Mouse (Mus musculus) lung, adult 2 months (tissue): ENCODE measurements around the gene Ufl1. TPM values are rescaled to one million over a fixed set of nuclear protein-coding genes. Genes with fewer than 3 reads are reported as not detected.
A peak's percentile ranks its signal among the peaks of the same experiment; 100 is the strongest.
"Not testable (repeated sequence)": the region's sequence is repeated elsewhere in the genome, so short reads cannot be mapped to it uniquely, and the experiment has no call there.

Source experiments
- DNase-seq: peaks from one replicate; pipeline ENCODE4 v3.0.0; 2022
- H3K4me1 ChIP-seq: fragments of 200-500 bp; 2 replicates; pipeline ENCODE4 v1.6.1; 2011; ENCODE audit warnings: low read length; ENCODE audit not compliant: control insufficient read depth, insufficient read depth
- H3K4me3 ChIP-seq: fragments of 200-500 bp; replicated peaks from 2 replicates; pipeline ENCODE3; 2011; ENCODE audit warnings: low read depth, mild to moderate bottlenecking, control low read depth, low read length; ENCODE audit errors: extremely low read depth
- CTCF ChIP-seq: fragments of 200-500 bp; IDR thresholded peaks from 2 replicates; pipeline ENCODE4 v1.5.1; 2011; ENCODE audit warnings: mild to moderate bottlenecking, low read length, control low read depth; ENCODE audit not compliant: insufficient read depth
- POLR2A ChIP-seq: fragments of 200-500 bp; IDR thresholded peaks from 2 replicates; pipeline ENCODE4 v1.6.1; 2011; ENCODE audit warnings: low read depth, mild to moderate bottlenecking, control low read depth, low read length, borderline replicate concordance; ENCODE audit errors: extremely low read depth
- WGBS: fragments of 180-500 bp; shearing (Covaris S2); methylation state at CpG from one replicate; pipeline ENCODE4 v1.1.7; 2018; 5-methylcytosine and 5-hydroxymethylcytosine counted together
- polyA plus RNA-seq: library from polyadenylated mRNA; depleted of rRNA; stranded (reverse); fragments of >200 nt; gene quantifications from 2 replicates; pipeline ENCODE4 v1.2.3, GENCODE M21; 2012; rRNA removed

Gene Ufl1
- polyA plus RNA-seq = 3.1 and 5.8 TPM in 2 replicates

DNA sequence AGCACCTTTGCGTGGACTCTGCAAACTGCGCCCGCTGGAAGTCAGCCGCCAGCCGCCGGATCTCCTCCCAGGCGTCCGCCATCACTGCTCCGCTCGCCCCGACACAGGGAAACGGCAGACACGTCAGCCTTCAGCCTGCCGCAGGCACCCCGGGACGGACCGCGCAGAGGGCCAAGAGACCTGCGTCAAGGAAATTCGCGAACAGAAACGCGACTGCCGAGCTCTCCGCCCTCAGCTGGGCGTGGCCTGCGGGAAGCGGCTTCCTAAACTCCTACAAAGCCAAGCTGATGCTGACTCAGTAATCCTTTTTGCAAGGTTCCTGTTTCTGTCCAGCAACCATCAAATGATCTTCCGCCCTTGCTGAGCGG lies at the start of gene Ufl1:
TSS of gene Ufl1 (minus strand) at position 151 of the 368 bp plus-strand sequence.
- Histone ChIP-seq H3K4me1 (peaks cover 3% of the 10 kb centered on the region; the same call in 1 of the 2 replicates), H3K4me3 (peak within 1 kb of the TSS; percentile 90)
- peak; percentile 97 for DNase-seq
- WGBS = under 1% methylated on average over 30 of the region's 30 CpGs
- TF ChIP-seq CTCF (no peak), POLR2A (peak; percentile 81)

DNA sequence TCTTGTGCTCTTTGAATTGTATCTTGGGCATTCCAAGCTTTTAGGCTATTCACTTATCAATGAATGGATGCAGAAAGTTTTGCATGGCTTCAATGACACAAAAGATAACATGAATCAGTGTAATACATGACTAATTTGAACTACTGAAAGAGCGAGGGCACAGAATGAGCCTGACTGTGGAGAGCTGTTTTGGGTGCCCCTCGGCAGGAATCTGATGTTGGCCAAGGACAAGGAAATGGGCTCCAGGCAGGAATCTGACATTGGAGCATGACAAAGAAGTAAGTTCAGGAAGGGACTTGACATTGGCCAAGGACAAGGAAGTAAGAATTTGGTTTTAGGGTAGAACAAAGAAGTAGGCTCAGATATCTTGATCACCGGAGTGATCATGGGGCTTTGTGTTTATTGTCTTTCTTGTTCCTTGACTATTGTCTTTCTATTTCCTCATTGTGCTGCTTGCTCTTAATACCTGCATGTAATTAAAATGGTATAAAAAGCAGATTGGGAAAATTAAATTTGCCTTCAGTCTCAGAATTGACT lies 44.1 kb upstream of the Ufl1 start:
- Histone ChIP-seq H3K4me1 (no peaks in the 10 kb centered on the region), H3K4me3 (no peak overlapping the region)
- TF ChIP-seq CTCF (no peak), POLR2A (no peak)
- no peak for DNase-seq
- WGBS = 81% methylated on average over 3 of the region's 3 CpGs

DNA sequence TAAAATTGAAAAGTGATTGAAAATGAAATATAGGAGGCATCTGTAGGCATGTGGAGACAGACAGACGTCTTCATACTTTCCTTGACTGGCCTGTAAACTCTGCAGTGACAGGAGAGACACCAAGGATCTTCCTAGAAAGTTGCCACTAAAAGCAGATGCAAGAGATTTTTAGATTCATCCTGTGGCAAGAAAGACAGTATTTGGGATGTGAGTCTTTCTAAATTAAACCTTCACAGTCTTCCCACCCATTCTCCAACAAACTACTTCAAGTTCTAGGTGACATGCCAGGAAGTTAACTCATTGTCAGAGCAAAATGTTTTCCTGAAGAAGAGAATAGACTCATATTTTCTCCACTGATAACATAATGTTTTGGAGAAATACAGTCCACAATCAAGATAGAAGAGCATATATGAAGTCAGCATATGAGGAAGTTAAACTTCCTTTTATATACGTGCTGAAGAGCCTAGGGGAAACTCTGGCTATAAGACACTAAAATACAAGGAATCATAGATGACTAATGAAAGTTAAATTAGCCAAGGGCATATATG lies 41.1 kb upstream of the Ufl1 start:
- Histone ChIP-seq H3K4me1 (no peaks in the 10 kb centered on the region), H3K4me3 (no peak overlapping the region)
- 40% methylated on average over 2 of the region's 2 CpGs for WGBS
- TF ChIP-seq POLR2A = no peak
- TF ChIP-seq CTCF = no peak
- DNase-seq = no peak

DNA sequence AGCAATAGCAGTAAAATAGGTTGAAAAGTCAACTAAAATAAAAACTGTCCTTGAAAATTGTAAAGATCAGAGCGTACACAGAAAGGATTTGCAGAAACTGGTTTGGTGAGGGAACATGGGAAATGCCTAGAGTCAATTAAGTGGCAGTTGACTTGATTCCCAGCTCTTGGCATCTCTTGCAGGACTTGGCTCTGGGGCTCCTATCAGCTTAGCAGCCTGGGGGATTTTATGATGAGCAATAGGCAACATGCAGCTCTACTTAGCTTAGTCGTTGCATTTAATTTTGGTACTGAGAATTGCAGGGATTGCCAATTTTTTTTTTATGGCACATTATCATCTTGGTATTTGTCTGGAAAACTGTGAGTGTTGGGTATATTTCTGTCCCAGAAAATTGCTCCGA lies 32.1 kb upstream of the Ufl1 start:
- no peak for DNase-seq
- no peak for TF ChIP-seq CTCF
- TF ChIP-seq POLR2A = no peak
- Histone ChIP-seq H3K4me1 (no peaks in the 10 kb centered on the region), H3K4me3 (no peak overlapping the region)
- WGBS = 62% methylated on average over 3 of the region's 3 CpGs

DNA sequence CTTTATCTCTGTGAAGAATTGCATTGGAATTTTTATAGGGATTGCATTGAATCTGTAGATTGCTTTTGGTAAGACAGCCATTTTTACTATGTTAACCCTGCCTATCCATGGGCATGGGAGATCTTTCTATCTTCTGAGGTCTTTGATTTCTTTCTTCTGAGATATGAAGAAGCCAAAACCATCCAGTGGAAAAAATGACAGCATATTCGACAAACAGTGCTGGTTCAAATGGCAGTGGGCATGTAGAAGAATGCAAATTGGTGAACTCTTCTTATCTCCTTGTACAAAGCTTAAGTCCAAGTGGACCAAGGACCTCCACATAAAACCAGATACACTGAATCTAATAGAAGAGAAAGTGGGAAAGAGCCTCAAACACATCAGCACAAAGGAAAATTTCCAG lies 3.4 kb upstream of the Ufl1 start:
- WGBS = 76% methylated on average over 1 of the region's 1 CpGs
- not testable (repeated sequence) for H3K4me3 ChIP-seq, DNase-seq, H3K4me1 ChIP-seq

DNA sequence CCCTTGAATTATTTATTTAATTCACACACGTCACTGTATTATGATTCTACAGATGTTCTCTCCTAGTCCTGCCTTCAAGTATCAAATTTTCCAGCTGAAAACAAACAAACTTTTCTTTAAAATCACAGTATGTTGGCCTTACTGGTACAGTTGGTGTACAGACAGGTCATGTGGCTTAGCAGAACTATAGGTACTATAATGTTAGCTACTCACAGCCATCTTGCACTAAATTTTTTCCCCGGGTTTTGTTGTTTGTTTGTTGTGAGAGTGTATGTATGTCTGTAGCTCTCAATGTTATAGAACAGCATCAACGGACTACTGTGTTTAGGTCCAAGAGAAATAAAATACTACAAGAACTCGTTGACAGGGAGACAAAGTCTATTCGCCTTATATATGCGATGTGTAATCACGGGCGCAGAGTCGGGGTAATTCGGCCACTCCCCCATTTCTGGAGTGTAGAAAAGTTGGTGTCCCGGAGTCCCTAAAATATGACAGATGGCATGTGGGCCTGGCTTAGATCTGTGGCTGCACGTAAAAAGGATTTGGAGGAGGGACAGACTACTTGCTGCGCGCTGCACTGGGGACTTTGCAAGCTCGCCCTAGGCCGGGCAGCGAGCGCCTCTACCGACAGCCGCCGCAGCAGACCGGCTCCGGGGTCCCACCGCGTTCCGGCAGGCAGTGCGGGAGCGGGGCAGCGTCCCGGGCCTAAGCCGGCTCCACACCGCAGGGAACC lies 517 bp downstream of the Ufl1 start:
- Histone ChIP-seq H3K4me1 (peaks cover 3% of the 10 kb centered on the region; the same call in 1 of the 2 replicates), H3K4me3 (peak overlapping the region; percentile 90)
- no peak for DNase-seq
- under 1% methylated on average over 32 of the region's 32 CpGs for WGBS
- TF ChIP-seq POLR2A (no peak), CTCF (no peak)

DNA sequence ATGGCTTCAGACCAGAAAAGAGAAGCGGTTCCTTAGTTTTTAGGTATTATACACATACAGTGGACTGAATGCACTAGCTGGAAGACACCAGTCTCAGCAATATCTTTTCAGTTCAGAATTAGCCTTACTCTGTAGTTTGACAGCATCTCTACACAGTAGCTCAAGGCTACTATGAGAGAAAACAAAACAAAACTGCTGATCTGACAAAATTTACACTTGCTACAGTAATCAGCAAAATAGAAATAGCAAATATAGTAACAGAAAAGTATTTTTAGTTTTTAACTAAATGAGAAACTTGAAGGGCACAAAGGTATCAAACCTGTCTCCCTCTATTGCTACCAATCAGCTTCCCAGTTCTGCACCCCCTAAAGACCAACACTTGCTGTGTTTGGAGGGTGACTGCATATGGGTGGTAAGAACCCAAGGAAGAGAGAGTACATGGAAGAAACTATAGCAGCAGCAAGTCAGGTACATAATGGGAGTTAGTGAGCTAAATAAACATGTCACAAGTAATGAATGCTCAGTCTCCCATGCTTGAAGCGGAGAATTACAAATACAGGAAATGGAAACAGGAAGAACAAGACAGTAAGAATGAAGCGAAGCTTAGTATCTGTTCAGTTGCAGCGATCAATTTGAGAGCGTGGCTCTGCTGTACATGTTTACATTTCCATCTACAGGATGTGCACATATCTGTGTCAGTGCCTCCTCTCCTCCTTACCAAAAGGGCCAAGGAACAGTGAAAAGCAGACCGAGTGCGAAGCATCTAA lies 8.6 kb downstream of the Ufl1 start:
- no peak overlapping the region for H3K4me3 ChIP-seq
- no peak for DNase-seq
- TF ChIP-seq CTCF = no peak
- no peak for TF ChIP-seq POLR2A
- H3K4me1 ChIP-seq = no peaks in the 10 kb centered on the region
- WGBS = 57% methylated on average over 7 of the region's 7 CpGs

DNA sequence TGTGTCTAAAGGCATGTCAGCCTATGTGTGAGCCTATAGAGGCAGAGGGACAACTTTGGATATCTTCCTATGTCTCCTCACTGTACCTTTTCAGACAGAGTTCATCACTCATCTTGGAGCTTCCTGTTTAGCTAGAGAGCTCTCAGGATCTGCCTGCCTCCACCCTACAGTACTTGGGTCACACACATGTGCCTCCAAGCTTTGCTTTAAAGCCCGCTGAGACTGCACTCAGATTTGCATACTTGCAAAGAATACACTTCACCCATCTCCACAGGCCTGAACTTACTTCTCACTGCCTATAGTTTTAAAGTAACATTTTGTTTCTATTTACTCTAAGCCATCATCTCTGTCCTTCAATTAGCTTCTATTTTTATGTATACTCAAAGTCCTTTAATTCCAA lies 9.7 kb downstream of the Ufl1 start:
- TF ChIP-seq CTCF = no peak
- TF ChIP-seq POLR2A = no peak
- DNase-seq = no peak
- Histone ChIP-seq H3K4me1 (no peaks in the 10 kb centered on the region), H3K4me3 (no peak overlapping the region)
- WGBS = 75% methylated on average over 1 of the region's 1 CpGs

DNA sequence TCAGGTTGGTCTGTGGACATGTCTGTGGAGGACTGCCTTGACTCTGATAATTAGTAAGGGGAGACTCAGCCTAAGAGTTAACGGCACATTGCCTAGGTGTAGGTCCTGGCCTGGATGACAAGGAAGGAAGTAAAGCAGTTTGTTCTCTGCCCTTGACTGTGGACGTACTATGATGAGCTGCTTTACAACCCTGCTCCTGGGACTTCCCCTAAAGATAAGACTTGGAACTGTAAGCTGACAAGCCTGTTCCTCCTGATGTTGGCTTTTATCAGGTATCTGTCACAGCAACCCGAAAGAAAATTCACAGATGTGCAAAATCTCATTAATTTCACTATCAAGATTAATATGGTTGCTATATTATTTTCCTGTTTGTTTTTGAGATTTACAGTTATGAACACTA lies 14.5 kb downstream of the Ufl1 start:
- no peak for DNase-seq
- TF ChIP-seq CTCF = no peak
- TF ChIP-seq POLR2A = no peak
- WGBS = 87% methylated on average over 3 of the region's 3 CpGs
- Histone ChIP-seq H3K4me3 (no peak overlapping the region), H3K4me1 (no peaks in the 10 kb centered on the region)
